Mouse (Mus musculus) left cerebral cortex, adult 2 months (tissue): ENCODE measurements around the gene Setdb2. TPM values are rescaled to one million over a fixed set of nuclear protein-coding genes. Genes with fewer than 3 reads are reported as not detected.
"Not testable (repeated sequence)": the region's sequence is repeated elsewhere in the genome, so short reads cannot be mapped to it uniquely, and the experiment has no call there.

ENCODE experiments used
- DNase-seq, 2 experiments: peaks; one replicate each; pipeline ENCODE4 v3.0.0; 2021 to 2022; ENCODE audit warnings: low spot score in 2 of 2, mixed read lengths in 1 of 2; ENCODE audit errors: extremely low spot score in 1 of 2
- H3K27ac ChIP-seq: fragments of 200-600 bp; 2 replicates; pipeline ENCODE4 v1.8.1; 2022
- H3K4me3 ChIP-seq: fragments of 200-600 bp; 2 replicates; pipeline ENCODE4 v1.8.1; 2022
- CTCF ChIP-seq: fragments of 200-600 bp; IDR thresholded peaks from 2 replicates; pipeline ENCODE4 v1.8.1; 2022; ENCODE audit warnings: antibody characterized with exemption, mild to moderate bottlenecking, moderate library complexity
- intact Hi-C: fragments of 180-260 bp; cut with DNase I; formaldehyde crosslinking; loops from one replicate; pipeline ENCODE4 v1.15.1; 2025
- total RNA-seq, 2 experiments: library from RNA; stranded (reverse); gene quantifications; 2 replicates each; pipeline ENCODE4 v1.2.3; 2021

Gene Setdb2
- total RNA-seq, 2 experiments from 2014 or later, result 4.1 to 4.2 TPM

- intact Hi-C loops, result no loop called here
- no peak for DNase-seq
- no peak for TF ChIP-seq CTCF
- H3K27ac ChIP-seq, result no peak overlapping the region
- H3K4me3 ChIP-seq, result no peak overlapping the region
Observed at GRCm38 (mm10) chr14:59435206-59435605, 5.5 kb downstream of the Setdb2 start.

DNA sequence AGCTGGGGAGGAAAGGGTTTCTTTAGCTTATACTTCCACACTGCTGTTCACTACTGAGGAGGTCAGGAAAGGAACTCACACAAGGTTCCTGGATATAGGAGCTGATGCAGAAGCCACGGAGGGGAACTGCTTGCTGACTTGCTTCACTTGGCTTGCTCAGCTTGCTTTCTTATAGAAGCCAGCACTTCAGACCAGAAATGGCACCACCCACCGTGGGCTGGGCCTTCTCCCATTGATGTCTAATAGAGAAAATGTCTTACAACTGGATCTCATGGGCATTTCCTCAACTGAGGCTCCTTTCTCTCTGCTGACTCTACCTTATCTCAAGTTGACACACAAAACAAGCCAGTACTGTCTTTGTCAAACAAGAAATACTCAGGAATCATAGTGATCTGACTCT, 6.8 kb downstream of the Setdb2 start:
- Histone ChIP-seq H3K27ac (no peak overlapping the region), H3K4me3 (no peak overlapping the region)
- intact Hi-C loops, result no loop called here
- TF ChIP-seq CTCF, result no peak
- no peak for DNase-seq

GRCm38 (mm10) chr14:59430556-59430955, 10.1 kb downstream of the Setdb2 start:
- no peak for TF ChIP-seq CTCF
- intact Hi-C loops, result no loop called here
- H3K27ac ChIP-seq, result no peak overlapping the region
- no peak for DNase-seq
- H3K4me3 ChIP-seq, result no peak overlapping the region

DNA sequence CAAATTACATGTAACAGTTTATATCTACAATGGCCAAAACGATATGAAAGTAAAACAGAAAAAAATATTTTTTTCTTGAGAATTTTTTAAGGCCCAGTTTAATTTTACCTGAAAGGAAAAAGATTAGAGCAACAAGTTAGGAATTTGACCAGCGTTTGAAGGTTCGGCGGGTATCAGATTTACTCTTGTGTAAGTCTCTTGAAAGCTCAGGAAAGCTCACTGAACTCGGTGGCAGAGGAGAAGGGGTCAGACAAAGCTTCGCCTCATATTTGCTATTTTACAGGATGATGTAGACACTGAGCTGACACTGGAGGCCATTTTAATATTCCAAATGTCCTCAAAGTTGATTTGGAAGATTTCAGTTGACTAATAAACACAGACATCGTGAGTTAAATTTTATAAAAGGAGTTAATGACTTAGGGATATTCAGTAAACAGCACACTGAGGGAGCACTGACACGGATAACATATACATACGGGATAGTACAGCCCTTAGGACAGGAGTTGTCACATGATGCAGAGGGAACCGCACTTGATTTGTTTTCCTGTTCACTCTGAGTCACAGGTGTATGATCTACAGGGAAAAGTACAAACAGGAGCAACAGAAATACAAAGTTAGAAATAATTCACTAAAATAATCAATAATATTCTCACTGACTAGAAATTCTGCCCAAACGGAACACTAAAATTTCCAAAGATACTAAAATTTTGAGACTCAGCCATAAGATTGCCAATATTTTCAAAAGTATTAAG, 17.6 kb downstream of the Setdb2 start:
- intact Hi-C loops, result no loop called here
- H3K4me3 ChIP-seq, result no peak overlapping the region

GRCm38 (mm10) chr14:59418171-59418570, 22.5 kb downstream of the Setdb2 start:
- Histone ChIP-seq H3K27ac (no peak overlapping the region), H3K4me3 (no peak overlapping the region)
- no peak for DNase-seq
- TF ChIP-seq CTCF, result no peak
- intact Hi-C loops, result no loop called here

More for the DNA sequence above, 17.6 kb downstream of the Setdb2 start:
- H3K27ac ChIP-seq, result no peak overlapping the region
- DNase-seq, result no peak
- TF ChIP-seq CTCF, result no peak

DNA sequence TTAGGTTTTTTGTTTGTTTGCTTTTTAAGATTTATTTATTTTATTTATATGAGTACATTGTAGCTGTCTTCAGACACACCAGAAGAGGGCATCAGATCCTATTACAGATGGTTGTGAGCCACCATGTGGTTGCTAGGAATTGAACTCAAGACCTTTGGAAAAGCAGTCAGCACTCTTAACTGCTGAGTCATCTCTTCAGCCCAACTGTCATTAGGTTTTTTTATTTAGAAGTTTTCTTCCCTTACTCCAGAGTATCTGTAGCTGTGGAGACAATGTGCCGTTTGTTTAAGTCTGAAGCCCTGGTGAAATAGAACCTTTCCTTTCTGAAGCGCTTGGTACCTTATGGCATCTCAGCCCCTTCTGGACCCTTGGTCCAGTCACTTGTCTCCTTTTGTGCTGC, 25.7 kb downstream of the Setdb2 start:
- H3K27ac ChIP-seq, H3K4me3 ChIP-seq, intact Hi-C loops, DNase-seq: not testable (repeated sequence)

DNA sequence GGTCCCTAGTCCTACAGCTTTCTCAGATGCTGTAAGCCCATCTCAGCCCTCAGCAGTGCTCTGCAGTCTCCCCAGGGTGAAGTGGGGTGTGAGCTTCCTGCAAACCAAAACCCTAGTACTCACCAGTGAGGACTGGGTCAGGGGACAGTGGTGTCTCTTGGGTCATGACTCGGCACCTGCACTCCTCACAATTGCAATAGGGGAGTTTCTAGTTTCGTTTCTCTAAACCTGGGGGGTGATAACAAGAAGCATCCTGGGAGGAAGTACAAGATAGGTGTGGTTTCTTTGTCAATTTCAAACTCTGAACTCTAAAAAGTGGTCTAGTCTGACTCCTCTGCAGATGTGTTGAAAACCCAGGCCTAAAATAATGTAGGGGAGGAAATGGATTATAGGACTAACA, 43.7 kb downstream of the Setdb2 start:
- intact Hi-C loops, result no loop called here
- H3K27ac ChIP-seq, result no peak overlapping the region
- TF ChIP-seq CTCF, result no peak

DNA sequence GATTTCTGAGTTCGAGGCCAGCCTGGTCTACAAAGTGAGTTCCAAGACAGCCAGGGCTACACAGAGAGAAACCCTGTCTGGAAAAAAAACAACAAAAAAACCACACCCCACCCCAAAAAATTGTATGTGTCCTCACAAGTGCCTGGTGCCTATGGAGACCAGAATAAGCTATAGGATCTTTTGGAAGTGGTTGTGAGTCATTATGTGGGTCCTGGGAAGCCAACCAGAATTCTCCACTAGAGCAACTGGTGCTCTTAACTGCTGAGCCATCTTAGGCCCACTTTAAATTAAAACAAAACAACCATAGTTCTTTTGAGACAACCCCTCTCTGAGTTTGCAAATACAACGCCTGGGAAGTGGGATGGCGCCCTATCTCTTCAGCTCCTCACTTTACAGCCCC, 45.4 kb downstream of the Setdb2 start, which contains the start of gene Phf11c:
Gene Phf11c, minus strand, starts transcription at position 101 of the 400 bp plus-strand sequence.
- Histone ChIP-seq H3K4me3 (no peak within 1 kb of the TSS), H3K27ac (no peak within 1 kb of the TSS)
- no peak for TF ChIP-seq CTCF
- no peak for DNase-seq
- intact Hi-C loops, result no loop called here

More for the DNA sequence above, 43.7 kb downstream of the Setdb2 start:
- DNase-seq, result no peak
- no peak overlapping the region for H3K4me3 ChIP-seq

GRCm38 (mm10) chr14:59390181-59390580, 50.5 kb downstream of the Setdb2 start:
- DNase-seq, result peak; percentile 9 to 49
- H3K27ac ChIP-seq, intact Hi-C loops, H3K4me3 ChIP-seq: not testable (repeated sequence)
- peak; percentile 53 for TF ChIP-seq CTCF

DNA sequence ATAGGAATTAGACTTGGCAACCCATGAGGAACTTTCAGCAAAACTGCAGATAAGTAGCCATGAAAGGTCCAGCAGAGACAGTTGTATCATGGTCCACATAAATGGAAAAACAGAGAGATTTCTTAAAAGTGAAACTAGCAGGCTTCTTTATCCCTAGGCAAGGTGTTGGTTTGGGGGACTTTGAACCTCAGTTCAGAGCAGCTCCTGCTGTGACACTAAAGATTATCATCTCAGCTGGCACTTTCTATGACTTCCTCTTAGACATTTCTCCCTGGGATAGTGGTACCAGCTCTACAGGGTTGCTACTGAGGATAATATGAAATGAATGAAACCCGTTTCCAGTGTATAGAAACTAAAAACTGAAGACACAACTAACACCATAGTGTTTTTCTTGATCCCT, 51.2 kb downstream of the Setdb2 start:
- no peak for TF ChIP-seq CTCF
- no peak overlapping the region for H3K4me3 ChIP-seq
- no peak for DNase-seq
- no peak overlapping the region for H3K27ac ChIP-seq
- intact Hi-C loops, result loop anchor here (1.0 kb wide), 1 partner anchor 167 kb away; no protein-coding TSS in a partner anchor

DNA sequence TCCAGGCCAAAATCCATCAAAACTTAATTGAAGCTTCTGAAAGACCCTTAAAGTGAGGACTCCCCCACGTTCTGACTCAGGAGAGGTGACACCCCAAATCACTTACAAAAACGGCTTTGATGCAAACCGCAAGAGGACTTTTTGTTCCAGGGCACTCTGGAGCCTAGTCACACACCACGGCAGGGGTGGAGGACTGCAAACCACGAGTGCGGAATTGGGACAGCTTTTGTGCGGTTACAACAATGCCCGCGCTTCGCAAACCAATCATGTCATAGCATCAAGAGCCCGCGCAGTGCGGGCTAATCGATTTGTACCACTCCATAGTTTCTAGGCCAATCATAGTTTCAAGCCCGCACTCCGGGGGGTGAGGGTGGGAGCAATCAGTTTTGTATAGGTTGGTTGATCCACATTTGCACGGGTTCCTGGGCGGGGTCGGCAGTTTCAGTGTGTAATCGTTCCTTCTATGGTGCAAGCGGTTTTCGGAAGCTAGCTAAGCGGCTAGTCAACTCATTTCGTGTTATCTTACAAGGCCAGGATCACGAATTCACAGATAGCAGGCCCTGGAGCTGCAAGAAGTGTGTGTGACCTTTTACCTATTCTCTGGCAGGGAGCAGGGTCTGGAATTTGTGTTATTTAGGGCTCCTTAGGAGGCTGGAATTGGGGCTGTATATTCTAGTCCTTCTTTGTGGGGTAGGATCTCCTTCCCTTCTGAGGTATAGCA, 70.2 kb downstream of the Setdb2 start:
- intact Hi-C loops, result no loop called here
- Histone ChIP-seq H3K27ac (no peak overlapping the region), H3K4me3 (no peak overlapping the region)
- no peak for DNase-seq
- TF ChIP-seq CTCF, result no peak

GRCm38 (mm10) chr14:59366386-59367105, 74.1 kb downstream of the Setdb2 start:
- intact Hi-C loops, result no loop called here
- no peak for DNase-seq
- no peak overlapping the region for H3K4me3 ChIP-seq
- H3K27ac ChIP-seq, result no peak overlapping the region
- no peak for TF ChIP-seq CTCF
